Mouse (Mus musculus): Measurements from ENCODE around the gene Smyd1.

GRCm38 (mm10) chr6:71271057-71271388 is 51.0 kb downstream of the Smyd1 start:
- no peak for TF ChIP-seq CTCF (IDR thresholded peaks at IDR 0.05; ENCODE audit: insufficient read depth, low read depth, low read length)
- no peak for TF ChIP-seq POLR2A (IDR thresholded peaks at IDR 0.05; ENCODE audit: insufficient read depth, low read depth, low read length)
